Mouse (Mus musculus) bone marrow macrophage, adult 2 months (primary cell): ENCODE results near the gene Smo. TPM values are rescaled to one million over a fixed set of nuclear protein-coding genes. Genes with fewer than 3 reads are reported as not detected.

Experiments used
- H3K27ac ChIP-seq: 2 replicates; pipeline ENCODE4 v1.5.1; 2012; ENCODE audit warnings: low read depth, low read length; ENCODE audit not compliant: insufficient read depth
- H3K4me1 ChIP-seq: 2 replicates; pipeline ENCODE4 v1.6.1; 2012; ENCODE audit warnings: low read length; ENCODE audit not compliant: control insufficient read depth, insufficient read depth
- H3K4me3 ChIP-seq: 2 replicates; pipeline ENCODE4 v1.5.1; 2012; ENCODE audit warnings: mild to moderate bottlenecking, low read length, moderate library complexity; ENCODE audit not compliant: insufficient read depth
- CTCF ChIP-seq: IDR thresholded peaks from 2 replicates; pipeline ENCODE4 v1.5.1; 2012; ENCODE audit warnings: low read depth, mild to moderate bottlenecking, low read length, moderate library complexity
- POLR2A ChIP-seq: IDR thresholded peaks from 2 replicates; pipeline ENCODE4 v1.6.1; 2012; ENCODE audit warnings: mild to moderate bottlenecking, low read depth, low read length, borderline replicate concordance
- polyA plus RNA-seq: library from polyadenylated mRNA; stranded (reverse); fragments of >200 nt; gene quantifications from 2 replicates; pipeline ENCODE4 v1.2.4, GENCODE M21; 2012; ENCODE audit not compliant: missing spikeins, insufficient read depth, insufficient read length

The Smo gene
- polyA plus RNA-seq, 1 experiment = not detected

GRCm38 (mm10) chr6:29784413-29785021 is 49.2 kb downstream of the Smo start:
- Histone ChIP-seq H3K4me1 (peaks cover 13% of the 10 kb centered on the region), H3K27ac (no peak overlapping the region)
- TF ChIP-seq POLR2A (no peak), CTCF (no peak)

GRCm38 (mm10) chr6:29785759-29786158 is 50.5 kb downstream of the Smo start:
- no peak for TF ChIP-seq POLR2A
- TF ChIP-seq CTCF = no peak
- Histone ChIP-seq H3K4me3 (no peak overlapping the region), H3K27ac (peak overlapping the region; percentile 30), H3K4me1 (peaks cover 13% of the 10 kb centered on the region)

More at GRCm38 (mm10) chr6:29784413-29785021, 49.2 kb downstream of the Smo start:
- H3K4me3 ChIP-seq = no peak overlapping the region

GRCm38 (mm10) chr6:29788779-29789350 is 53.6 kb downstream of the Smo start:
- H3K4me1 ChIP-seq = peaks cover 18% of the 10 kb centered on the region
- no peak overlapping the region for H3K27ac ChIP-seq
- no peak overlapping the region for H3K4me3 ChIP-seq
- TF ChIP-seq CTCF (no peak), POLR2A (no peak)

- Histone ChIP-seq H3K27ac (no peak overlapping the region), H3K4me1 (peaks cover 18% of the 10 kb centered on the region), H3K4me3 (no peak overlapping the region)
- no peak for TF ChIP-seq POLR2A
- TF ChIP-seq CTCF = no peak
These were observed 54.9 kb downstream of the Smo start for GRCm38 (mm10) chr6:29790014-29790698.

- Histone ChIP-seq H3K4me3 (no peak overlapping the region), H3K4me1 (peaks cover 16% of the 10 kb centered on the region), H3K27ac (peak overlapping the region; percentile 26)
- no peak for TF ChIP-seq CTCF
- no peak for TF ChIP-seq POLR2A
These were observed 58.2 kb downstream of the Smo start for GRCm38 (mm10) chr6:29793520-29793919.

GRCm38 (mm10) chr6:29794582-29794981 is 59.3 kb downstream of the Smo start:
- H3K4me3 ChIP-seq = no peak overlapping the region
- TF ChIP-seq CTCF = no peak
- no peak for TF ChIP-seq POLR2A

GRCm38 (mm10) chr6:29802979-29803378 is 67.7 kb downstream of the Smo start:
- Histone ChIP-seq H3K4me3 (no peak overlapping the region), H3K4me1 (peaks cover 5% of the 10 kb centered on the region; the same call in 1 of the 2 replicates), H3K27ac (no peak overlapping the region)
- no peak for TF ChIP-seq POLR2A
- TF ChIP-seq CTCF = no peak

More at GRCm38 (mm10) chr6:29794582-29794981, 59.3 kb downstream of the Smo start:
- Histone ChIP-seq H3K27ac (peak overlapping the region; percentile 80), H3K4me1 (peaks cover 16% of the 10 kb centered on the region)

GRCm38 (mm10) chr6:29804006-29804405 is 68.7 kb downstream of the Smo start:
- Histone ChIP-seq H3K4me3 (no peak overlapping the region), H3K4me1 (peaks cover 5% of the 10 kb centered on the region; the same call in 1 of the 2 replicates), H3K27ac (no peak overlapping the region)
- TF ChIP-seq POLR2A = no peak
- no peak for TF ChIP-seq CTCF

- H3K4me1 ChIP-seq = peaks cover 5% of the 10 kb centered on the region; the same call in 1 of the 2 replicates
- H3K27ac ChIP-seq = no peak overlapping the region
- no peak overlapping the region for H3K4me3 ChIP-seq
- TF ChIP-seq POLR2A = no peak
- no peak for TF ChIP-seq CTCF
These were observed 70.1 kb downstream of the Smo start for GRCm38 (mm10) chr6:29805381-29805780.

Other genes with a start within 250 kb of the Smo start
- gene Kcp, start 227.6 kb upstream of the Smo start, polyA plus RNA-seq = 0.28 and 0.40 TPM in 2 replicates
- gene Irf5, start 208.9 kb upstream of the Smo start, polyA plus RNA-seq = 201 and 214 TPM in 2 replicates
- gene Tnpo3, start 125.6 kb upstream of the Smo start, polyA plus RNA-seq = 42.1 and 45.5 TPM in 2 replicates
- 0.42 and 0.68 TPM in 2 replicates for gene Tspan33, start 41.3 kb upstream of the Smo start, polyA plus RNA-seq
- 30.6 and 37.8 TPM in 2 replicates for gene Ahcyl2, start 32.5 kb downstream of the Smo start, polyA plus RNA-seq
- gene Strip2, start 181.5 kb downstream of the Smo start, polyA plus RNA-seq = 0.20 TPM in 1 of 2 replicates, not detected in the other